Mouse (Mus musculus) right cerebral cortex, adult 18-20 months (tissue): ENCODE results near the gene Gm13277.
"Not testable (repeated sequence)": the region's sequence is repeated elsewhere in the genome, so short reads cannot be mapped to it uniquely, and the experiment has no call there.

ENCODE experiments used
- DNase-seq: peaks from one replicate; pipeline ENCODE4 v3.0.0; 2022; ENCODE audit warnings: mixed read lengths

Gm13277 gene

DNA sequence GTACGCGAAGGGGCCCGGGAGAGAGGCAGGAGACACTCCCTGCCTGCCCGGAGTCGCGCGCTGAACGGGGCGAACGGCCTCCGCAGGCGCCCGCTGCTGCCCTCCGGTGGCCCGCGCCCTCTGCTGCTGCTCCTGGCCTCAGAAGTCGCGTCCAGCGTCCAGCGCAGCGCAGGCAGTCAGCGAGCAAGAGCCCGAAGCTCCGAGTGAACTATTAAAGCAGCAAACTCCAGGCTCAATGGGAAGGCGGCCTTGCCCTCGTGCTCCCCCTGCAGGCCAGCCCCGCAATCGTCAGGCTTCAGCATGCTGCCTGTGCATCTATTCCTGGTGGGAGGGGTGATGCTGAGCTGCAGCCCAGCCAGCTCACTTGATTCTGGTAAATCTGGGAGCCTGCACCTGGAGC, 2.8 kb downstream of the Gm13277 start, which contains the start of gene Gm13278:
Gene Gm13278, plus strand, starts transcription at position 301 of the 400 bp plus-strand sequence.
- not testable (repeated sequence) for DNase-seq

GRCm38 (mm10) chr4:88793936-88794675, 5.7 kb downstream of the Gm13277 start, which contains the start of gene Gm13275:
Gene Gm13275, plus strand, starts transcription at chr4:88794487.
- DNase-seq: peak; percentile 24

- DNase-seq: not testable (repeated sequence)
These were observed 8.7 kb downstream of the Gm13277 start, which contains the start of gene Gm13279 for GRCm38 (mm10) chr4:88797097-88797496. Gene Gm13279, plus strand, starts transcription at chr4:88797397.

- DNase-seq: not testable (repeated sequence)
These were observed 10.9 kb downstream of the Gm13277 start, which contains the start of gene Gm13285 for GRCm38 (mm10) chr4:88799365-88799764. Gene Gm13285, plus strand, starts transcription at chr4:88799665.

- not testable (repeated sequence) for DNase-seq
These were observed 14.5 kb downstream of the Gm13277 start, which contains the start of gene Gm13287 for GRCm38 (mm10) chr4:88802954-88803353. Gene Gm13287, plus strand, starts transcription at chr4:88803254.

DNA sequence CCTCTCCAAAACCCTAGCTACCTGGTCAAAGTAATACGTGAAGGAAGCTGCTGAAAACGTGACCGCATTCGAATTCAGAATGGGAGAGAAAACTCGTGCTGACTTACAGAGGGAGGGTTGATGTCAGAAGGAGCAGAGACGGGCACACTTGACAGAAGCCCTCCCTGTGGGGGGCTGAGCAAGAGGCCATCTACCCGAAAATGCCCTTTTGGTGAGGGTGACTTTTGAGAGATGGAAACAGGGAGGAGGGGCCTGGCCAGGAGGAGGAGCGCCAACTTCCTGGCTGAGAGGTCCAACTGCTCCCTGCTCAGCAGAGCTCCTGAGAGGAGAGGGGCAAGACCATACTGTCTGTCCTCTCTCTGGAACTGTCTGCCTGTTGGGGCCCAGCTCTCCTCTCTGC, 16.8 kb downstream of the Gm13277 start, which contains the start of gene Gm13288:
Gene Gm13288, plus strand, starts transcription at position 301 of the 400 bp plus-strand sequence.
- not testable (repeated sequence) for DNase-seq

- DNase-seq: not testable (repeated sequence)
These were observed 17.3 kb downstream of the Gm13277 start for GRCm38 (mm10) chr4:88805761-88806160.

- DNase-seq: no peak
These were observed 27.5 kb downstream of the Gm13277 start, which contains the start of gene Ifna7 for GRCm38 (mm10) chr4:88815928-88816327. Gene Ifna7, plus strand, starts transcription at chr4:88816228.

- no peak for DNase-seq
These were observed 31.2 kb downstream of the Gm13277 start, which contains the start of gene Ifna11 for GRCm38 (mm10) chr4:88819659-88820058. Gene Ifna11, plus strand, starts transcription at chr4:88819959.

GRCm38 (mm10) chr4:88822995-88823394, 34.6 kb downstream of the Gm13277 start:
- DNase-seq: peak; percentile 9

DNA sequence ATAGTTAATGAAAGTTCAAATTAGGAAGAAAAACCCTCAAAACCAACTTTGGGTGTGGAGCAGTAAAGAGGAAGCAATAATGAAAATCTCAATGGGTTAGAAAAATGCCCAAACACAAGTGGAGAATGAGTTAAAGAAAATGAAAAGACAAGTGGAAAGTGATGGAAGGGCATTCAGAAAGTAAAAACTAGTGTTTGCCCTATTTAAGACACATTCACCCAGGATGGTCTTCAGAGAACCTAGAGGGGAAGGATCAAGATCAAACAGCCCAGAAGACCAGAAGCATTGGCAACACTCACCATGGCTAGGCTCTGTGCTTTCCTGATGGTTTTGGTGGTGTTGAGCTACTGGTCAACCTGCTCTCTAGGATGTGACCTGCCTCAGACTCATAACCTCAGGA, 38.7 kb downstream of the Gm13277 start, which contains the start of gene Ifna6:
Gene Ifna6, plus strand, starts transcription at position 301 of the 400 bp plus-strand sequence.
- DNase-seq: not testable (repeated sequence)

DNA sequence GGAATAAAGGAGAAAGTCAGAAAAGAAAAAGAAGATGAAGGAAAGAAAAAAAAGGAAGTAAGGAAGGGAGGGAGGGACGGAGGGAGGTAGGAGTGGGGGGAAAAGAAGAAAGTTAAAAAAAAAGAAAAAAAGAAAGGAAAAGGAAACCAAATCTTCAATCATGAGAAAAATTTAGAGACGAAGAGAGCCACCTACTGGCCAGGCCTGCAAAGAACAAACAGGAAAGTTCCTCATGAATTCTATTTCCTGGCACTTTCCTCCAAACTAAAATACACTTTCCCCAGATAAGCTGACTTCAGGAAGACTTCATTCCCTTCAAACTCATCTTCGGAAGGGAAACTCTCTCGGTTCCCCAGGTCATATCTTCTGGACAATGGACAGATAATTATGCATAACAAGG, 42.1 kb downstream of the Gm13277 start:
- peak; percentile 11 for DNase-seq

DNA sequence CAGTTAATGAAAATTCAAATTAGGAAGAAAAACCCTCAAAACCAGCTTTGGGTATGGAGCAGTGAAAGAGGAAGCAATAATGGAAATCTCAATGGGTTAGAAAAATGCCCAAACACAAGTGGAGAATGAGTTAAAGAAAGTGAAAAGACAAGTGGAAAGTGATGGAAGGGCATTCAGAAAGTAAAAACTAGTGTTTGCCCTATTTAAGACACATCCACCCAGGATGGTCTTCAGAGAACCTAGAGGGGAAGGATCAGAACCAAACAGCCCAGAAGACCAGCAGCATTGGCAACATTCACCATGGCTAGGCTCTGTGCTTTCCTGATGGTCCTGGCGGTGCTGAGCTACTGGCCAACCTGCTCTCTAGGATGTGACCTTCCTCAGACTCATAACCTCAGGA, 46.8 kb downstream of the Gm13277 start, which contains the start of gene Ifna5:
Gene Ifna5, plus strand, starts transcription at position 301 of the 400 bp plus-strand sequence.
- not testable (repeated sequence) for DNase-seq
